Mouse (Mus musculus): ENCODE results near the gene Gm2888. TPM values are rescaled to one million over a fixed set of nuclear protein-coding genes. Genes with fewer than 3 reads are reported as not detected.
A peak's percentile ranks its signal among the peaks of the same experiment; 100 is the strongest.
"Not testable (repeated sequence)": the region's sequence is repeated elsewhere in the genome, so short reads cannot be mapped to it uniquely, and the experiment has no call there.

Gene Gm2888
- polyA plus RNA-seq (2015; fragmentation: Nextera tagmentation; extraction: Ambion mirVana): not detected in 2 replicates

- H3K4me1 ChIP-seq (ENCODE audit: control insufficient read depth, insufficient read depth, low read length); H3K4me2 ChIP-seq (ENCODE audit: low read length); H3K4me3 ChIP-seq (ENCODE audit: low read depth, low read length); H3K27me3 ChIP-seq (ENCODE audit: control insufficient read depth, insufficient read depth, low read depth, low read length); H3K9me3 ChIP-seq (replicated peaks; ENCODE audit: control insufficient read depth, low read length, poor library complexity, severe bottlenecking); H3K27ac ChIP-seq (ENCODE audit: low read length); ATAC-seq; H3K36me3 ChIP-seq (ENCODE audit: control insufficient read depth, insufficient read depth, low read length); H3K9ac ChIP-seq (ENCODE audit: low read depth, low read length): not testable (repeated sequence)
- 52% methylated on average over 2 of the region's 3 CpGs for WGBS
These were observed at the start of gene Gm2888 for GRCm38 (mm10) chr14:3029702-3030101. Gene Gm2888 (plus strand): TSS chr14:3030002.

DNA sequence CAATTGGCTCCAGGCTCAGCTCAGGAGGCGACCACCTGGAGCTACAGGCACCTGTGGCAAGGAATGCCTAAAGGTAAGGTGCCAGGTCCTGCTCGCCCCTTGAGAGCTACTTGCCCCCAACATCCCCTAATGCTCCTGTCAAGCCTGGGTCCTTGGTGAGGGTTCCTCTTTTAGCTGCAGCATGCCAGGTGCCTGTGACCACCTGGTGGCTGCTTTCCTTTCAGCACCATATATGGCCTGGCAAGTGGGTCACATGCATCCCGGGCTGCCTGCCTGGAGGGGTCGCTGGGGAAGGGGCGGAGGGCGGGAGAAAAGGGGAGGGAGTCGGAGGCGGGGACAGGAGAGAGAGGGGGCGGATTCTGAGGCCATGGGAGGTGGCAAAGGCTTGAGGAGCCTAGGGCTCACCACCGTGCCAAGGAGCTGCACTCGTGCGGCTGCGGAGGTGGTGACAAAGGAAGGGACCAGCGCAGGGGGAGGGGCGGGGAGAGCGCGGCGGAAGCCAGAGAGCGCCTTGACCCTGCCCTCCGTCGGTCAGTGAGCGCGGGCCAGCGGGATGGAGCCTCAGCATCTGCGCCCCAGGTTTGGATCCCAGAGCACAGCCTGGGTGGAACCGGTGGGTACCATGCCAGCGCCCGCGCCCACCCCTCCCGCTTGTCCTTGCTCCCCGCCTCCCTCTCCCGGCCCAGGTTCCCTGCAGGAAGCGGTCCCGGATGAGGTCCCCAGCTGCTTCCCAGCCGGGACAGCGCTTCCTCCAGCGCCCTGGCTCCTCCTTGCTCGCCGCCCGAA is 19.1 kb downstream of the Gm2888 start, which contains the start of gene Gm2897:
Gene Gm2897 (plus strand): TSS at position 559 of the 786 bp plus-strand sequence.
- not testable (repeated sequence) for H3K36me3 ChIP-seq (ENCODE audit: control insufficient read depth, insufficient read depth, low read length); H3K4me1 ChIP-seq (ENCODE audit: control insufficient read depth, insufficient read depth, low read length); H3K27ac ChIP-seq (ENCODE audit: low read length); H3K27me3 ChIP-seq (ENCODE audit: control insufficient read depth, insufficient read depth, low read depth, low read length); H3K9me3 ChIP-seq (replicated peaks; ENCODE audit: control insufficient read depth, low read length, poor library complexity, severe bottlenecking)
- WGBS: 5% methylated on average over 16 of the region's 40 CpGs
- peak within 1 kb of the TSS; percentile 63 for H3K4me2 ChIP-seq (ENCODE audit: low read length)
- ATAC-seq: peak; percentile 90
- H3K4me3 ChIP-seq (ENCODE audit: low read depth, low read length): peak within 1 kb of the TSS; percentile 52
- H3K9ac ChIP-seq (ENCODE audit: low read depth, low read length): peak within 1 kb of the TSS; percentile 73

DNA sequence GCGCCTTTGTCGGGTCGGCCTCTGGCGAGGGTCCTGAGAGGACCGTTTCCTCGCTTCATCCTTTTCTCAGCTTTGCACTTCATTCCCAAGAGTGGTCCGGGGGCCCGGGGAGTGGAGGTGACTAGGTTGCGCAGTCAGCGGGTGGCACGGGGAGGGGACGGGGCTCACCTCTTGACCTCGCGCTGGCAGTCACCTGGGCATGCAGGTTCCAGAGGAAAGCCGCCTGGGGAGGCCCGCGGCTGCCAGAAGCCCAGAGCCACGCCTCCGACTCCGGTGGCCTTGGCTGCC is 19.7 kb downstream of the Gm2888 start:
- Histone ChIP-seq H3K9ac (ENCODE audit: low read depth, low read length) (peak overlapping the region; percentile 73), H3K4me3 (ENCODE audit: low read depth, low read length) (peak overlapping the region; percentile 52), H3K4me2 (ENCODE audit: low read length) (peak overlapping the region; percentile 63)
- WGBS: 2% methylated on average over 11 of the region's 20 CpGs
- not testable (repeated sequence) for H3K36me3 ChIP-seq (ENCODE audit: control insufficient read depth, insufficient read depth, low read length); H3K27ac ChIP-seq (ENCODE audit: low read length); ATAC-seq; H3K4me1 ChIP-seq (ENCODE audit: control insufficient read depth, insufficient read depth, low read length); H3K9me3 ChIP-seq (replicated peaks; ENCODE audit: control insufficient read depth, low read length, poor library complexity, severe bottlenecking); H3K27me3 ChIP-seq (ENCODE audit: control insufficient read depth, insufficient read depth, low read depth, low read length)

GRCm38 (mm10) chr14:3050087-3050486 is 20.3 kb downstream of the Gm2888 start:
- H3K4me1 ChIP-seq (ENCODE audit: control insufficient read depth, insufficient read depth, low read length); H3K9me3 ChIP-seq (replicated peaks; ENCODE audit: control insufficient read depth, low read length, poor library complexity, severe bottlenecking); H3K4me2 ChIP-seq (ENCODE audit: low read length); ATAC-seq; H3K27ac ChIP-seq (ENCODE audit: low read length); H3K36me3 ChIP-seq (ENCODE audit: control insufficient read depth, insufficient read depth, low read length); H3K9ac ChIP-seq (ENCODE audit: low read depth, low read length); H3K27me3 ChIP-seq (ENCODE audit: control insufficient read depth, insufficient read depth, low read depth, low read length); H3K4me3 ChIP-seq (ENCODE audit: low read depth, low read length): not testable (repeated sequence)
- 3% methylated on average over 4 of the region's 8 CpGs for WGBS

Other genes with a start within 250 kb of the Gm2888 start
- gene Gm2897, start 19.3 kb downstream of the Gm2888 start, polyA plus RNA-seq (2015; fragmentation: Nextera tagmentation; extraction: Ambion mirVana): 14.7 and 15.5 TPM in 2 replicates
- gene Gm10340, start 104.0 kb downstream of the Gm2888 start, polyA plus RNA-seq (2015; fragmentation: Nextera tagmentation; extraction: Ambion mirVana): 0.14 TPM in 1 of 2 replicates, not detected in the other
- 0.20 TPM in 1 of 2 replicates, not detected in the other for gene Gm5795, start 158.3 kb downstream of the Gm2888 start, polyA plus RNA-seq (2015; fragmentation: Nextera tagmentation; extraction: Ambion mirVana)
- gene D830030K20Rik, start 178.5 kb downstream of the Gm2888 start, polyA plus RNA-seq (2015; fragmentation: Nextera tagmentation; extraction: Ambion mirVana): 34.8 and 37.8 TPM in 2 replicates

Measured in midbrain, embryonic 16.5 days (tissue).